Mouse (Mus musculus): ENCODE data around the gene Pak4.

The Pak4 gene

DNA sequence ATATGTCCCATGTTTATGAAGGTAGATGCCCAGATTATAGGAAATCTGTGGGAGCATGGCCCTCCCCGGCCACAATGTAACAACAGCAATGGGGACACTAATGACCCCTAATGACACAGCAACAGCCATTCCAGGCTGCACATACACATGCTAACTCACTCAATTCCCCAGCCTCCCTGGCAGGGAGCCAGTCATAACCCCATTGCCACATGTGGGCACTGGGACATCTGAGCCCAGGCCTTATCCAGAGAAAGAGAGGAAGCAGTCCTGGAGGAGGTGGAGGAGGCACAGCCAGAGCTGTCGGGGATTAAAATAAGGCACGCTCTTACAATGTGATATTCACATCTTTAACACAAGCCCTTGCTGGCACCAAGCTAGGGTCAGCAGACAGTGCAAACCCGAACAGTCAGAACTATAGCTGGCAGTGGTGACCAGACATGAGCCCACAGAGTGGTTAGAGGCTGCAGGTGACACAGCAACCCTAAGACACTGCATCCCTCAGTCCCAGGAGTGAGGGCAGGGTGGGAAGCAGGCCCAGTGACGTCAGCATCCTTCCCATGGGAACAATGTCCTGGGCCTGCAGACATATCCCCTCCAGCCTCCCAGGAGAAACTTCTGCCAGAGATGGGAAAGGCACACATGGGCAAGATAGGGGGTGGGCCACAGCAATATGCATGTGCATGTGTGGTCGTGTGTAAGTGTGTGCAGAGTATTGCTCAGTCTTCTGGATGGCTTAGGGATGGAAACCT, 11.1 kb downstream of the Pak4 start:
- DNase-seq, result no peak

DNA sequence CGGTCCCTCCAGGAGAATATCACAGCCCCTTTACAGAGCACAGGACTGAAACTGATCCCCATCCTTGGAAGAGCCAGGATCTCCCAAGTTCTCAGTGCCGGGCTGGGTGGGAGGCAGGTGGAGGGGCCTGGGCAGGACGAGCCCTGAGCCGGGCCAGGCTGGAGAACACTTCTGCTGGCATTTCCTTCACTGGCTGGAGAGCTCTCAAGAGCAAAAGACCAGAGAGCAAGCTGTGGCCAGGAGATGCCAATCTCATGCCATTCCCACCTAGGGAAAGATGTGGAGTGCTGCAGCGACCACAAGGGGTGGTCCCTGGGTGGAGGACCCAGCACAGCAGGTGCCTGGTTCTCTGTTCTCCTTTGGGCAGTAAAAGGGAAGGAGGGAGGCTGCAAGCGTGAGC, 13.0 kb downstream of the Pak4 start:
- no peak for DNase-seq

DNA sequence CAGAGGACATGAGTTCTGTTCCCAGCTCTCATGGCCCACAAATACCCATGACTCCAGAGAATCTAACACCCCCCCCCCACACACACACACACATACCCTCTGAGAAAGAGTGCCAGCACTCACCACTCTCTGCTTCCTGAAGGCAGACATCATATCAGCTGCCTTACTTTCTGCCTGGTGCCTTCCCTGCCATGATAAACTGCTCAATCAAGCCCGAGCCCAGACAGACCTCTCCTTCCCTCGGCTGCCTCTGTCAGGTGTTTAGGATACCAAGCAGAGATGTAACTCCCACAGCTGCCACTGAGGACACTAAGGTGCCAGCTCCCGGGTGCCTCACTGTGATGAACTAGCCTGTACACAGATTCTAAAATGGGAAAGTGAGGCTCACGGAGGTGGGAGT, 13.5 kb downstream of the Pak4 start:
- DNase-seq, result peak; percentile 70

DNA sequence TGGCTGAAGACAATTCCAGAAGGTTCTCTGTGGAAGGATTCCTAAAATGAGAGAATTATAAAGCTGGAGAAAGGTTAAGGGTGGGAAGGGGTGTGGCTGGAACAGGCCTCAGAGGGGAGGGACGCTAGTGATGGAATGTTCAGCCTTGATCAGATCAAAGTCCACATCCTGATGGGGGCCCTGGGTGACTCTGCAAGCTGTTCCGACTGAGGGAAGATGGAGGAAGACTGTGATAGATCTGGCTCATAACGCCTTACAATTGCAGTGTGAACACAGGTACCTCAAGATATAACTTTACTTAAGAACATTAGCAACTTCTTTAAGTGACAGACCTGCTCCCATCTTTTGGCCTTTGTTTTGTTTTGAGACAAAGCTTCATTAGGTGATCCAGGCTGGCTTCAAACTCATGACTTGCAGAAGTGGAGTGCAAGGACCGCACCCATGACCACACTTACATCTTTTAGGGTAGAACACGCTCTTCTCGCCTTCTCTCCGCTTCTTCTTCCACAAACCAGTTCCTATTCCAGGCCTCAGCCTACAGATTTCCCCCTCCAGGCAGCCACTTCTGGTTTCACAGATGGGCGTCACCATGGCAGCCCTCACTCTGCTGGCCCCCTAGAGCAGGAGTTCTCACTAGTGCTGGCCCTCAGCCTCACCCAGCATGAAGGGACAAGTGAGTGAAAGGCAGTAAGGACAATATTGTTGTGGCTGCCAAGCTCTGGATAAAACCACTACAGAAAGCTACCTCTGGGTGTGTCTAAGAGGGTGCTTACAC, 14.2 kb downstream of the Pak4 start:
- DNase-seq, result peak; percentile 81

DNA sequence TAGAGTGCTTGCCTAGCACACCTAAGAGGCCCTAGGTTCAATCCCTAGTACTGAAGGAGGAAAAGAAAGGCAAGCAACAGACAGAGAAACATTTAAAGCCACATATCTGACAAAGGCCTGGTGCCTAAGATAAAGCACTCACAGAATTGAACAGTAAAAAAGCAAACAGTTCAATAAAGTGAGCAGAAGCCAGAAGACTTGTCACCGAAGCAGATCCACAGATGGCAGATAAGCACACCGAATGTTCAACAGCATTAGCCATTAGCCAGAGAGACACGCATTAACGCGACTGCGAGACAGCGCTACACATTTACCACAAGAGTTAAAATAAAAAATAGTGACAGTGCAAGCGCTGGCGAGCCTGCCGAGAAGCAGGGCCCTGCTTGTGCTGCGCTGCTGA, 15.1 kb downstream of the Pak4 start:
- peak; percentile 39 for DNase-seq

DNA sequence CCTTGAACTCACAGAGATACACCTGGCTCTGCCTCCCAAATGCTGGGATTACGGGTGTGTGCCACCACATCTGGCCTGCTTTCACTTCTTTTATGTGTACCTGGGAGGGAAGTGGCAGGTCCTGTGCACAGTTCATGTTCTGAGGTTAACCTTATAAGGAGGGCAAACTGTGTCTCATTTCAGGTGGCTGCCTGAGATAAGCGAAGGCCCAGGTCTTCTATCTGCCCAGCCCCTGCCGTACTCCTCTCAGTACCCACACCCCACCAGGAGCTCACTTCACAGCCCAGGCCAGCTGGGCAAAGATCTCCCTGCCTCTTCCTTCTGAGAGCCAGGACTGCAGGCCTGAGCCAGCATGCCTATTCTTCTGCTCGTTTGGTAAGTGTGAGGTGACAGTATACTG, 16.3 kb downstream of the Pak4 start:
- peak; percentile 87 for DNase-seq

DNA sequence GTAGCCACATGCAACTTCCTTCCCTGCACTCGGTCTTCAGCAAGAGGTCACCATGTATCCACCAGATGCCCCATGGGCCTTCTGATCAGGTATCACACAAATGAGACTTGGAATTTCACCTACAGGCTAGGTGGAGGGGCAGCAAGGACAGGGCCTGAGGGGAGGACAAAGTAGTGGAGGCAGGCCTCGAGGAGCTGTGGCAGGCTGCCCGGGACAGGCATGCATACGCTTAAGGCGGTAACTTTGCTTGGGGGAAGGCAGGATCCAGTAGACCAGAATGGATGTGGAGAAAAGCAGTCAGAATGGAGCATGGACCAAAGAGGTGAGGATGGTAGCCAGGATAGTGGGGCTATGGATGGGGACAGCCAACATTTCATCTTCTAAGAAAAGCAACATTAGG, 18.2 kb downstream of the Pak4 start:
- no peak for DNase-seq

DNA sequence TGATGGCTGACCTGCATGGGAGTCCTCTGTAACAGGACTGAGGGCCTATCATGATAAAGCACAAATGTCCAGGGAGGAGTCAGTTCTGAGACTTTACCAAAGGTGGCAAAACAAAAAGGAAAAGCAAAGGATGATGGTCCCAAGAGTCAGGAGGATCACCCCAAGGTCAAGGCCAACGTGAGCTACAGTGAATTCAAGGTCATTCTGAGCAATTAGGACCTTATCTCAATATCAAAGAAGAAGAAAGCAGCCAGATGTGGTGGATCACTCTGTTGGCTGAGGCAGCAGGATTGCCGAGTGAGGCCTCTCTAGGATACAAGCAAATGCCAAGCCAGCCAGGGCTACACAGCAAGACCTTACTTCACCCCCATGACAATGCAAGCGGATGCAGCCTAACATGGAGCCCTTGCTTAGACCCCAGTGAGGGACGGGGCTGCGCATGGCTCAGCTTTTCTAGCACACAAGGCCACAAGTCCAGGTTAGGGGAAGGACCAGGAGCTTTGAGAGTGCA, 19.4 kb downstream of the Pak4 start:
- DNase-seq, result no peak

DNA sequence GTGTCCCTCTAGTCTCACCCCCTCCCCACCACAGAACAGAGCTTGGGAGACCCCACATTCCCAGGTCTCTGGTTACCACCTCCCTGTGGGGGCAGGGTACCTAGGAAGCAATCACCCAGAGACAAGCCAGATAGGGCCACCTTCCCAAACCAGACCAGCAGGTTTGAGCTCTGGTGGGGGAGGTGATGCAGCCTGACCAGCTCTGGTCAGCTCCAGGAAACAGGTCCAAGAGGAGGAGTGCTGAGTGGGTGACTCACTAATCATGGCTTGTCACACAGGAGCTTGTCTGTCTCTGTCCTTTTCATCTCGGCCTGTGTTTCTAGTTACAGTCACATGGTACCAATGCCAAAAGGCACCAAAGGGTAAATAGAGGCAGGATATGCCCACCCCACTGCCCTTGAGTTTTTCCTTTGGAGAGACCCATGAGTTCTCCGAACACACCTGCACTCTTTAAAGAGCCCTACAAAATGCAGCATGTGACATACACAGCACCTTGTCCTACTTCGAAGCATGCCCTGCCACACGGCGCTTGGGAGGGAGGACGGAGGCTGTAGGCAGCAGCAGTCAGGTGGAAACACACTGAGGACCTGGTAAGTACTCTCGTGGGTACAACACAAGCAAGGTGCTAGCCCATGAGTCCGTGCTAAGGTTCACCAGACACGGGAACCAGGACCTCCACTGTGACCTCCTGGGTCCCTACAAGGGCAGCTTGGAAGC, 20.0 kb downstream of the Pak4 start:
- DNase-seq, result no peak

DNA sequence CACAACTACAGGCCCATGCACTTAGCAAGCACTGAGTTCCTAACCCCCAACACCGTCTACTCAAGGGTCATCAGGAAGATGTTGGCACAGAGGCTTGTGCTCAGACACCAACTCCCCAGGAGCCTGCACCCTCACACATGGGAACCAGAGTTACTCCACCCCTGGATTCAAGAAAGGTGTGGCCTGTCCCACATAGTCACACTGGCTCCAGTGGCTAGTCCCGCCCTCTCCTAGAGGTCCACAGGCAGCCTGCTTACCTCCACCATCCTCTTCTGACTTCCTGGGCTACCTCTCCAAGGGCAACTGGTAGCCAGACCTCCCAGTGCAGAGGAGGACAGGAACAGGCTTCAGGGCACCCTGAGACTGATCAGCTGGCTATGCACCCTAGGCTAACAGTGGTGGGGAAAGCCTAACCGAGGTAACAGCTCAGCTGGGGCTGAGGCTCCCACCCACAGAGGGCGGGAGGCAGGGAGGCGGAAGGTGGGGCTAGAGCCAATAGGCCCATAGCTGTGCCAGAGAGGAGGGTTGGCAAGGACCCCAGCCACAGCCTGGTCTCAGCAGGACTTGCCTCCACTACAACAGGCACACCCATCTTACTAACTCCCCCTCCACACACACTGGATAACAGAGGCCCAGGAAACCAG, 21.6 kb downstream of the Pak4 start:
- peak; percentile 73 for DNase-seq

DNA sequence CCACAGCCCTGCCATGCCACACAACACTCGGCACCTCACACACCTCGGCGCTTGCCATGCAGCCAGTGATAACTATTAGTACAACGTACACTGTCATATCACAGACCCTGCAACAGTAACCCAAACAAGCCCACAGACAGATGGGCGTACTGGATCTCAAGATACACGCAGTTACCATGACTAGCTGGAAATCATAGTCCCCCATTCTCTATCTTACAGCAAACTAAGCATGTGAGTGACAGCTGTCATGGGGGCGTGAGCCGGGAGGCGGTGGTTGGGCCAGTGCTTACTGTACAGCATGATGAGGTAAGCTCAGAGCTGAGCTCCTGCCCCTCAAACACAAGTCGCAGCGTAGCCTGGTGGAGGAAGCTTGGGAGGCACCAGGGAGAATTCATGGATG, 22.4 kb downstream of the Pak4 start:
- DNase-seq, result no peak

DNA sequence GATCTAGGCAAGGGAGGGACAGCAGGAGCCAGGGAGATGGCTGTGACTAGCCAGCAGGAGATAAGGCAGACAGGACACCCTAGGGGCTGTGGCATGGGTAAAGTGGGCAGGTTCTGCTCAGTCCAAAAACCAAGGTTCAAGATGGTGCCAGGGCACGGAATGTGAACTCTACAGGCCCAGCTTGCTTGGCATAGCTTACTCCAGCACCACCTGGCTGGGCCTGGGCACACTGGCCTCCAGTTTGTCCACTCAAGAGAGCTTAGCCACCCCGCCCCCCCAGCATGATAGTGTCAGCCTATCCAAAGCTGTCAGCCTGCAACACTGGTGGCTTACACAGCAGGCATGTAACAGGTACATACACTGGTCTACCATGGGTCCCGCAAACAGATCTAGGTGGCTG, 24.7 kb downstream of the Pak4 start:
- DNase-seq, result no peak

DNA sequence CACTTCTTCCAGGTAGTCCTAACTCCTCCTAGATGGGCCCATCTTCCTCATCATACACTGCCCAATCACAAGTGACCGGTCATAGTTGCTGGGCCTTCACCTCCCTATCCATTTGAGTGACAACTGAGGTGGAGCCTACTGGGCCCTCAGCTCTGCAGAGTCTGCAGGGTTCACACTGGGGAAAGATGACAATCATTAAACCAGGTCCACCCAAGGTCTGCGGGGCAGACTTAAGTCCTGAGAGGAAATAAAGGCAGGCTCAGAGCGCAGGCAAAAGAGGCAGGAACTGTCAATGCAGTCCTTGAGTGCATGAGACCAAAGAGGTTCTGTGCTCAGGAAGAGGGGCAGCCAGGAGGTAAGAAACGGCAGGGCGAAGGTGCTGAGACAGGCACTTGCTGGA, 25.3 kb downstream of the Pak4 start:
- no peak for DNase-seq

DNA sequence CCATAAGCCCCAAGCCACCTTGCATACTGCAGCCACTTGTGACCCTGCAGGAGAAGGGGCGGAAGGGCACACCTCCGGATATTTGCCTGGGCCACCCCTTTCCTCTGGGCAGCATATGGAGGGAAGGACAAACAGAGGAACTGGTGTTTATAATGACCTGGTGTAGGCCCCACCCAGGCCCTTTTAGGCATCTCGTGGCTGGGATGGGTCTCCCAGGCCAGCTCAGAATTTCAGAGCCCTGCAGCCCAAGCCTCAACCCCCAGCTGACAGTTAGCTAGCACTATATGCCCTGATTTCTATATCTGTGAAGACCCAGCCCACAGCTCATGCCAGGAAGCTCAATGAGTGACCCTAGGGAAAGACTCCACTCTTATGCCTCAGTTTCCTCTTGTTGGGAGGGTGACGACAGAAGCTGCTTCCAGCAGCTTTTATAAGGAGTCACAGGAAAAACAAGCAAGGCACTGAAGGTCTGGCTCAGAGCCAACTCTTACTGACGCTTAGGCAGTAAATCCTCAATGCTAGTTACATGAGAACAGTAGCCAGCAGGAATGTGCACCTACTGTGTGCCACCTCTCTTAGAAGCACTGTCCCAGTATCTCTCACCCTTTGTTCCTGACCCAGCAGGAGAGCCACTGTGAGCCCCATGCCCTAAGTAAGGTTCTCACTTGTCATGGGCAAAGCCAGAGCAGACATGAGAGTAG, 26.9 kb downstream of the Pak4 start:
- no peak for DNase-seq

DNA sequence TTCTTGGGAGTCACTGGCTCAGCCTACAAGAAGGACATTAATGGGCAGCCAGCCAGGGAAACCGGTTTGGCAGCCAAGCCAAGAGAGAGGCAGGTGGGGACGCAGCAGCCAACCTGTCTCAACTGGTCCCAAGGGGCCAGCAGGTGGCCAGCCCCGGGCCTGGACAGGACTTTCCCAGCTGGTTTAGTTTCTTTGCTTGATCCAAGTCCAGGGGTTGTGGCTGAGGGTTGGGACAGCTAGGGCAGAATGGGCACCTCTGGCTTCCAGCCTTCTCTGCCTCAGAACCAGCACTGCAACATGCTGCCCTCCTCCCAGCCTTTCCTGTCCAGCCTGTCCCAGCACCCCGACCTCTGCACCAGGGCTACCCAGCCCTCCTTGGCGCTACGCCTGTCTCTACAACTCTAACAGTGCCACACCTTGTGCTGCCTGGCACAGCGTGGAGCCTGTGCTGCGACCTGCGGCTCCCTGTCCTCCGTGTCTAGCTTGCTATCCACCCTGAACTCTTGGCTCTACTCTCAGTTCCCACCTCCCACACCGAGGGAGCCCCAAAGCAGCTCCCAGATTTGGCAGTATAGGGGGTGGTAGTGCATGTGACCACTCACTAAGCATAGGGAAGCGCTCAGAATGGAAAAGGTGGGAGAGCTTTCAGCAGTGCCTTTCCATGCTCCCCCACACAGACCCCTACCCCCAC, 27.5 kb downstream of the Pak4 start:
- no peak for DNase-seq

DNA sequence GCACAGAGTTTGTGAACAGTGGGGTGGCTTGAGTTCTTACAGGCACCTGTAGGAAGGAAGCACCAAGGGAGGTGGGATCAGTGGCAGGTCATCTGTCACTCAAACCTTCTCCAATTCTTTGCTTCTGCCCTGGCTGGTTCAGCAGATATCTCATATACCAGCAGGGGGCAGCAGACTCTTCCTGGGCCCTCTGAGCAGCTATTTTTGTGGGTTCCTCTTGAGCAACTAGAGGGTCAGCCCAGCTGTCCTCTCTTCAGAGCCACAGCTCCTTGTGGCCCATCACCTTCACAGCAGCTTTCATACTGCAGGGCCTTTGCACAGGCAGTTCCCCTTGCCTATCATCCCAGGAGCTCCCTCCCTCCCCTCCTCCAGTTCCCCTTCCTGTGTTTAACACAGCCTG, 29.7 kb downstream of the Pak4 start:
- peak; percentile 69 for DNase-seq

DNA sequence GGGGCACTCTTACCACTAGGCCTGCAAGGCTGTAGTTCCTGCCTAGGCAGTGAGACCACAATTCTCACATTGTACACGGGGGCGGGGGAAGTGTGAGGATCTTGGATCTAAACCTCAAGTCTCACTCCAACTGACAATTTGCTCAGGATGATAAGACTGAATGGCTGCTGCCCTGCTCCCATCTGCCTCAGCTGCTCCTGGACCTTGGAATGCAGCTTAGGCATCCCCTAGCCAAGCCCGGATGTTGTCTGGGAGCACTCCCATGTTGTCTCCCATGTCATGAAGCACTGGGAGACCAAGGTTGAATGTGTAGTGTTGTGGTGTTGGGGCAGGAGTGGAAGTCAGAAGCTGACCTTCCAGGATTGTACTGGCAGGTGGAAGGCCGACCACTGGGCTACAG, 30.4 kb downstream of the Pak4 start:
- DNase-seq, result no peak

DNA sequence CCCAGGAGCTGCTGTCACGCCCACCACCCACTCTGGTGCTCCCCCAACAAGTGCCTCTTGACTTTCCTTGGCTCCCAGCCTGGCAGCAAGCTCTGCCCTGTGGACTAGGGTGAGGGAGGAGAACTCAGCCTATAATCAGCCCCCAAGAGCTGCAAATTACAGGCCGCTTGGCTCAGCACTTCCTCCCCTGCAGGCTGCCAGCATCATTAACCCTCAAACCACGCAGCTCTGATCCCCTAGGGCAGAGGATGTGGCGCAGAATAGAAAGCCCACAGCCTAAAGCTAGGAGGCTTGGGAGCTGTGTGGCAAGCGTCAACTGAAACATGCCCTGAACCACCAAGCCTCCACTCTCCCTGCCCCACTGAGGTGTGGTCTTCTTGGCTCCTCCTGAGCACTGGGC, 32.6 kb downstream of the Pak4 start:
- no peak for DNase-seq

DNA sequence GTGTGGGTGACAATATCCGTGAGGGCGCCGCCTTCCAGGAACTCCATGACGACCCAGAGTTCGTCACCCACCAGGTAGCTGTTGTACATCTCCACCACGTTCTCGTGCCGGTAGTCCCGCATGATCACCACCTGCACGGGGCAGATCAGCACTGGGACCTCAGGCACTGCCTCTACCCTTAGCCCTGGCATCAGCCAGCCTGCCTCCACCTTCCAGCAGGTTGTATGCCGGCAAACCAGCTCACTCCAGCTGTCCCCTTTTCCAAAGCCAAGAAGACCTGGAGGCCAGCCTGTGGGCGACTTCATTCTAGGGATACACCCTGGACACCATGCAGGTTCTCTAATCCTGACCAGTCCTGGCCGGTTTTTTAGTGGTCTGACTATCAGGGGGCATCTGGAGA, 35.0 kb downstream of the Pak4 start:
- no peak for DNase-seq

DNA sequence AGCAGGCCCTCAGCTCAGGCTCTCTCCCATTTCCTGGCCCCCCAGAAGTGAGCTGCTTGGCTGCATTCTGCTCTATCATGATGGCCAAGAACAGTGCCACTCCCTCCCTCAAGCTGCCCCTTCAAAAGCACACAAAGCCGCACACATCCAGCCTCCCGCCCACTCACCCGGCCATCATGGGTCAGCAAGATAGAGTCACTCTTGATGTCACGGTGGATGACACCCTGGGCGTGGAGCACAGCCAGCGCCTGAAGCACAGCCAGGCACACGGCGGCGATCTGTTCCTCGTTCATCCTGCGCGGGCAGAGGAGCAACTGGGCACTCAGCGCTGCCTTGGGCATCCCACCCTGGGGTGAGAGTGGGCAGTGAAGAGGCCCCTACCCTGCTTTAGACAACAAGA, 35.6 kb downstream of the Pak4 start:
- DNase-seq, result no peak

DNA sequence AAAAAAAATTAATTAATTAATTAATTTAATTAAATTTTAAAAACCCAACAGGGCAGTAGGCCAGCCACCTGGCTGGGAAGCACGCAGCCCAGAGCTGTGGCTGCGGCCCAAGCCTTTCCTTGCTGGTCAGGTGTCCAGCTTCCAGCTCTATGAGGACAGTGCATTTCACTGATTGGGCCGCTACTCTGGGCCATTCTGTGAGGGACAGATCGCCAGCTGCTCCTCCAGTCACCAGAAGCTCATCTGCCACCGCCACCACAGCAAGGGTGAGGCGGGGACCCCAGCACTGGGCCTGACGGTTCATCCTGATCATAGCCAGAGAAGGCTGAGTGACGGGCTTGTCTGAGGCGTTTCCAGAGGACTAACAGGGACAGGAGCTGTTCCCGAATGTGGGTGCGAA, 36.0 kb downstream of the Pak4 start:
- no peak for DNase-seq

DNA sequence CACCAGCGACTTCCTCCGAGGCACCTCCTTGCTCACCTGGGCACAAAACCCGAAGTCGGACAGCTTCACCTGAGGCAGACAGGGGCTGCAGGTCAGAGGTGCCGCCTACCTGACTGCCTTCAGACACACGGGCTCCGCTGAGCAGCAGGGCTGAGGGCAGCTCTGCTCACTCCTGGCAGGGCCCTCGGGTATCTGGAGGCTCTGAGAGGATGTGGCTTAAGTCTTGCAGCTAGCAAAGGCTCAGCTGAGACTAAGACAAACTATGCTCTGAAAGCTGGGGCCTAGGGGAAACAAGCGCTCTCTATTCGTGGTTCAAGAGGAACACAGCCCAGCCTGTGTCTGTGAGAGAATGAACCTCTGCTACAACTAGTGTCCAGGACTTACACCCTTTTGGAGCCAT, 37.1 kb downstream of the Pak4 start:
- DNase-seq, result no peak
